Mouse (Mus musculus): ENCODE data around the gene Mucl1.
"Not testable (repeated sequence)": the region's sequence is repeated elsewhere in the genome, so short reads cannot be mapped to it uniquely, and the experiment has no call there.

Gene Mucl1

DNA sequence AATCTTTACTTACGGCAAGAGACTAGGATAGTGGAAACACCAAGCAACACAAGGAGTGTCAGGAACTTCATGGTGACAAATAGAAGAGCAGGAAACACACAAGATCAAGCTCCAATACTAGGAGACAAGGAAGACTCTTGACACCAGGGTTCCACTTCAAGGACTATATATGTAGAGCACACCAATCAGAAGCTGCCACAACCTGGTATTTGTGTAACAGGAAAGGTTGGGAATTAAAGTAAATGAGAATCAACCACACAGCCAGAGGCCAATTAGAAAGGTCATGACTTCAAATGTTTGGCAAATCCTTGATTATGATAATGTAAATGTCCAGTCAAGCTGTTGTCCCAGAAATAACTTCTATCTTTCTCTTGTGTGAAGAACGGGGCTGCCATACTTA lies at the start of gene Mucl1:
Mucl1 (minus strand) TSS at position 101 of the 400 bp plus-strand sequence.
- DNase-seq, result no peak

DNA sequence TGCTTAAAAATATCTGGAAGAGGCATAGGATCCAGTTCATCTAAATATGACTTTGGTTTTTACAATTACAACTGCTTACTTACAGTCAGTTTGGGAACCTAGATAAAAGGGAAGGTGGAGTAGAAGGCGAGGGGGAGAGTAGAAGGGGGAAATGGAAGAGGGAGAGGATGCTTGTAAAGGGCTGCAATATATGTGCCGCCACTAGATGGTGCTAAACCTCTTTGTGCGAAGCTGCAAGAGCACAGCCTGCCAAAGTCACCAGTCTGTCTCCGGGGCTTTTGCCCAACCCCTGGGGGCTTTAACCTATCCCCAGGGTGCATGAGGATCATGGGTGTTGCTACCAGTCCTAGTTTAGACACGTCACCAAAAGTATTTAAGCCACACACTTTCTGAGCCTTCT lies 11.6 kb upstream of the Mucl1 start:
- DNase-seq, result peak; percentile 70

DNA sequence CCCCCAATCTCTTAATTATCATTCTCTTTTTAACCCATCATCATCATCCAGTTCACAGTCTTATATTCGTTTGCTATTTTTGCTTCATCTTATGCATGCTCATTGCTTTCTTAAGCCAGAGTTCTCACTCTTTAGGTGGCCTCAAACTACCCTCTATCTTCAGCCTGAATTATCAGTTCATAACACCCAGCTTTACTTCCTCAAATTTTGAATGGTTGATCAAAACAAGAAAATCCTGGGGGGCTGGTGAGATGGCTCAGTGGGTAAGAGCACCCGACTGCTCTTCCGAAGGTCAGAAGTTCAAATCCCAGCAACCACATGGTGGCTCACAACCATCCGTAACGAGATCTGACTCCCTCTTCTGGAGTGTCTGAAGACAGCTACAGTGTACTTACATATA lies 38.4 kb downstream of the Mucl1 start:
- not testable (repeated sequence) for DNase-seq

Data from embryo, embryonic 11 days (tissue).